In genomic region chr13:56774304-56774703, GRCm38 (mm10) we compare ENCODE assay signal across 15 mouse cellular contexts. TPM values are rescaled to one million over a fixed set of nuclear protein-coding genes. Genes with fewer than 3 reads are reported as not detected.
DNase-seq lines count a peak whose midpoint lies in the region; ATAC-seq lines count a peak whose summit lies in the region.
"Had no signal": no experiment of that assay in that cellular context is flagged by ENCODE, and none has a peak within 500 bp of the region (broad histone marks: within the 10 kb centered on the region; RNA-seq: fewer than 3 reads in every experiment).

No protein-coding gene starts in this region.

- no peaks in the 10 kb centered on the region for H3K27me3 ChIP-seq in hindbrain, embryonic 11.5 days (ENCODE audit: control insufficient read depth, insufficient read depth, low read length)
- no peaks in the 10 kb centered on the region for H3K27me3 ChIP-seq in midbrain, embryonic 14.5 days (ENCODE audit: control insufficient read depth, insufficient read depth, low read length)
- H3K27me3 ChIP-seq: liver, embryonic 13.5 days had no signal

- 34% methylated on average over 5 of the region's 5 CpGs for WGBS in hindbrain, embryonic 11.5 days
- WGBS in midbrain, embryonic 14.5 days, result 3% methylated on average over 5 of the region's 5 CpGs

- H3K4me3 ChIP-seq in hindbrain, embryonic 11.5 days (ENCODE audit: low read depth, low read length), result no peak overlapping the region
- H3K4me3 ChIP-seq in midbrain, embryonic 14.5 days (replicated peaks; ENCODE audit: low read depth, low read length), result no peak overlapping the region
- H3K4me3 ChIP-seq: liver, embryonic 13.5 days had no signal

- H3K36me3 ChIP-seq in hindbrain, embryonic 11.5 days (ENCODE audit: control insufficient read depth, insufficient read depth, low read length), result no peaks in the 10 kb centered on the region
- H3K36me3 ChIP-seq in midbrain, embryonic 14.5 days (ENCODE audit: control insufficient read depth, insufficient read depth, low read length), result no peaks in the 10 kb centered on the region
- H3K36me3 ChIP-seq: liver, embryonic 13.5 days had no signal

- H3K9me3 ChIP-seq in hindbrain, embryonic 11.5 days (ENCODE audit: control insufficient read depth, low read length), result no peaks in the 10 kb centered on the region
- H3K9me3 ChIP-seq in midbrain, embryonic 14.5 days (ENCODE audit: control insufficient read depth, low read length), result no peaks in the 10 kb centered on the region
- H3K9me3 ChIP-seq: liver, embryonic 13.5 days had no signal

- peaks cover 9% of the 10 kb centered on the region for H3K4me1 ChIP-seq in hindbrain, embryonic 11.5 days (replicated peaks; ENCODE audit: control insufficient read depth, insufficient read depth, low read length)
- H3K4me1 ChIP-seq in midbrain, embryonic 14.5 days (ENCODE audit: control insufficient read depth, insufficient read depth, low read length), result peaks cover 30% of the 10 kb centered on the region
- H3K4me1 ChIP-seq: liver, embryonic 13.5 days had no signal

- H3K9ac ChIP-seq in hindbrain, embryonic 11.5 days (ENCODE audit: low read depth, low read length), result no peak overlapping the region
- no peak overlapping the region for H3K9ac ChIP-seq in midbrain, embryonic 14.5 days (replicated peaks; ENCODE audit: low read length)
- H3K9ac ChIP-seq: liver, embryonic 13.5 days had no signal

- peak; percentile 26 for DNase-seq in CD4-positive helper T cell, adult 2 months (ENCODE audit: low read depth, low spot score)
- peak; percentile 64 for DNase-seq in brain, embryonic 18.5 days (ENCODE audit: low read depth, low spot score)
- peak; percentile 49 for DNase-seq in hindbrain, embryonic 11.5 days (ENCODE audit: low spot score)
- peak; percentile 89 for DNase-seq in midbrain, embryonic 14.5 days
- no peak for DNase-seq in Muller cell, postnatal 12 days (ENCODE audit: inconsistent ontology term)
- no peak for DNase-seq in lung, postnatal 36 days
- DNase-seq in thymus, postnatal 4 days, result no peak
- DNase-seq: adrenal gland, postnatal 25 days; cerebellum, postnatal 10 days; heart, postnatal 10 days; liver, embryonic 13.5 days; thymus, adult 2 months had no signal

- peak overlapping the region; percentile 47; the same call in 1 of the 2 replicates for H3K27ac ChIP-seq in hindbrain, embryonic 11.5 days (ENCODE audit: low read depth, low read length)
- peak overlapping the region; percentile 80 for H3K27ac ChIP-seq in midbrain, embryonic 14.5 days (replicated peaks; ENCODE audit: low read depth, low read length)
- H3K27ac ChIP-seq: liver, embryonic 13.5 days had no signal

- H3K4me2 ChIP-seq in hindbrain, embryonic 11.5 days (replicated peaks; ENCODE audit: low read depth, low read length), result no peak overlapping the region
- H3K4me2 ChIP-seq in midbrain, embryonic 14.5 days (ENCODE audit: low read length), result peak overlapping the region; percentile 30
- H3K4me2 ChIP-seq: liver, embryonic 13.5 days had no signal

- peak; percentile 59 for ATAC-seq in hindbrain, embryonic 11.5 days (ENCODE audit: low FRiP score)
- peak; percentile 85 for ATAC-seq in midbrain, embryonic 14.5 days (ENCODE audit: low FRiP score, low TSS enrichment)
- ATAC-seq in erythroblast, adult 5-6 weeks (replicated peaks; ENCODE audit: low FRiP score, poor library complexity, severe bottlenecking), result no peak

RNA-seq across cellular contexts. Expression of gene Gm45623, which starts 20.7 kb away (rescaled TPM):
- not detected in 2 replicates for polyA plus RNA-seq in hindbrain, embryonic 11.5 days (2014; fragmentation: Nextera tagmentation; extraction: Ambion mirVana)
- polyA plus RNA-seq in midbrain, embryonic 14.5 days (2014; fragmentation: Nextera tagmentation; extraction: Ambion mirVana), result 1.1 and 2.1 TPM in 2 replicates
- not detected in 2 replicates for total RNA-seq in erythroblast, adult 5-6 weeks (2015; ENCODE audit: low replicate concordance)
- not detected in 2 replicates for total RNA-seq in erythroblast, adult 5-6 weeks (2017; ENCODE audit: low replicate concordance)
- total RNA-seq: adrenal gland, postnatal 25 days; ES-E14; monocyte, adult 5-6 weeks had no signal
- polyA plus RNA-seq: liver, embryonic 13.5 days; thymus, adult 2 months had no signal

Comparison
In these comparisons a context has a peak if more than half of its experiments do, and no peak if none do; other contexts are left out.
1. DNase-seq: peak in CD4-positive helper T cell, adult 2 months (single experiment), brain, embryonic 18.5 days (single experiment), hindbrain, embryonic 11.5 days (single experiment) and midbrain, embryonic 14.5 days (single experiment); none in Muller cell, postnatal 12 days (single experiment), lung, postnatal 36 days (single experiment) and thymus, postnatal 4 days (single experiment).